Comparison of ENCODE assay signal across 26 mouse cellular contexts in the genomic region with DNA sequence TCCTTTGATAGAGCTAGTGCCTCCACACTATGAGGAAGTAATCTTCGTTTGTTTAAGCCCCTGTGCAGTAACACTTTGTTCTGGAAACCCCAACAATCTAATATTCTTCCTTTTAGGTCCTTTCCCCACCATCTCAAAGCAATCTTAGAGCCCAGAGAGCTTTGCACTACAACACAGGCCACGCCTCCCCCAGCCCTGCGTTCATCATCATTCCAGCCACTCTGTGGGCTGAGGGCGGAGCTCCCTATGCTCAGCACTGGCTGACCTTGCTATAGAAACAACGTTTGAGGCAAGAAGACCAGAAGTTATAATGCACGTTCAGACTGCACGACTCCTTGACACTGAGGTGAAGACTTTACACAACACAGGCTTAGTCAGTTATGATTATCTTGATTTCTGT. TPM values are rescaled to one million over a fixed set of nuclear protein-coding genes. Genes with fewer than 3 reads are reported as not detected.
A peak's percentile ranks its signal among the peaks of the same experiment; 100 is the strongest.
DNase-seq lines count a peak whose midpoint lies in the region; ATAC-seq and TF ChIP-seq lines count a peak whose summit lies in the region.
"Had no signal": no experiment of that assay in that cellular context is flagged by ENCODE, and none has a peak within 500 bp of the region (broad histone marks: within the 10 kb centered on the region; RNA-seq: fewer than 3 reads in every experiment).

No protein-coding gene starts in this region.

- 0 out of 2 replicates have a peak, but pooled peaks have one; percentile 56 for ATAC-seq in intestine, embryonic 15.5 days
- peak; percentile 41; the same call in 1 of the 2 replicates for ATAC-seq in intestine, postnatal 0 days
- peak; percentile 47 for ATAC-seq in stomach, embryonic 15.5 days (ENCODE audit: insufficient read depth, low FRiP score, low read depth)
- ATAC-seq in liver, embryonic 11.5 days (replicated peaks; ENCODE audit: low FRiP score), result no peak
- no peak for ATAC-seq in kidney, embryonic 14.5 days (ENCODE audit: low FRiP score, low TSS enrichment)
- ATAC-seq: forebrain, embryonic 14.5 days; forebrain, embryonic 16.5 days had no signal

- intact Hi-C loops in heart, adult 2 months (cut with DNase I), result no loop called here

- 56% methylated on average over 7 of the region's 7 CpGs for WGBS in intestine, embryonic 15.5 days
- WGBS in intestine, postnatal 0 days, result 43% methylated on average over 7 of the region's 7 CpGs
- WGBS in stomach, embryonic 15.5 days, result 53% methylated on average over 7 of the region's 7 CpGs
- 53% methylated on average over 7 of the region's 7 CpGs for WGBS in liver, embryonic 11.5 days
- WGBS in kidney, embryonic 14.5 days, result 68% methylated on average over 7 of the region's 7 CpGs
- WGBS in heart, adult 2 months, result 59% methylated on average over 7 of the region's 7 CpGs

- no peak for TF ChIP-seq RAD21 in CH12.LX (IDR thresholded peaks at IDR 0.05; ENCODE audit: low read depth, low read length)

- peaks cover 5 to 9% of the 10 kb centered on the region in 2 experiments; a peak in 3 of 4 replicates for H3K4me1 ChIP-seq in CH12.LX (ENCODE audit: control insufficient read depth in 1 of 2, insufficient read depth in 2 of 2)
- no peaks in the 10 kb centered on the region for H3K4me1 ChIP-seq in intestine, embryonic 15.5 days (replicated peaks)
- no peaks in the 10 kb centered on the region for H3K4me1 ChIP-seq in intestine, postnatal 0 days (replicated peaks; ENCODE audit: control insufficient read depth, insufficient read depth, low read length)
- no peaks in the 10 kb centered on the region for H3K4me1 ChIP-seq in stomach, embryonic 15.5 days
- H3K4me1 ChIP-seq in liver, embryonic 11.5 days (replicated peaks; ENCODE audit: control insufficient read depth, insufficient read depth, low read length), result no peaks in the 10 kb centered on the region
- no peaks in the 10 kb centered on the region for H3K4me1 ChIP-seq in kidney, embryonic 14.5 days (ENCODE audit: control insufficient read depth, insufficient read depth, low read length)
- no peaks in the 10 kb centered on the region for H3K4me1 ChIP-seq in heart, adult 2 months (ENCODE audit: control insufficient read depth, insufficient read depth, low read length)
- H3K4me1 ChIP-seq: embryonic facial prominence, embryonic 13.5 days; embryonic facial prominence, embryonic 15.5 days; forebrain, embryonic 10.5 days; forebrain, embryonic 12.5 days had no signal

- in situ Hi-C loops in CH12.LX (cut with MboI; ENCODE audit: low pct_ligation_motif_present, low pct_unique_long_range_greater_than_20kb, low sequenced_read_pairs), result loop anchor here (10.0 kb wide), 1 partner anchor 48 kb away; no protein-coding TSS in a partner anchor

- TF ChIP-seq POLR2A in CH12.LX (IDR thresholded peaks at IDR 0.05; ENCODE audit: low read depth, low read length), result no peak
- no peak for TF ChIP-seq POLR2A in heart, adult 2 months (IDR thresholded peaks at IDR 0.05; ENCODE audit: insufficient read depth, low read depth, low read length)

- no peak overlapping the region for H3K4me3 ChIP-seq in CH12.LX (replicated peaks in 1 of 3; ENCODE audit: low read depth in 2 of 3, low read length in 2 of 3, poor library complexity in 1 of 3)
- H3K4me3 ChIP-seq in intestine, embryonic 15.5 days (replicated peaks), result no peak overlapping the region
- no peak overlapping the region for H3K4me3 ChIP-seq in intestine, postnatal 0 days (ENCODE audit: low read depth, low read length)
- no peak overlapping the region for H3K4me3 ChIP-seq in stomach, embryonic 15.5 days (replicated peaks)
- no peak overlapping the region for H3K4me3 ChIP-seq in liver, embryonic 11.5 days (ENCODE audit: low read depth, low read length)
- H3K4me3 ChIP-seq in kidney, embryonic 14.5 days (ENCODE audit: low read length), result no peak overlapping the region
- H3K4me3 ChIP-seq in heart, adult 2 months, result no peak overlapping the region
- H3K4me3 ChIP-seq: embryonic facial prominence, embryonic 13.5 days; embryonic facial prominence, embryonic 15.5 days; erythroblast, embryonic 14.5 days; forebrain, embryonic 10.5 days; forebrain, embryonic 12.5 days had no signal

- H3K27ac ChIP-seq in CH12.LX (ENCODE audit: insufficient read depth, low read depth), result no peak overlapping the region
- no peak overlapping the region for H3K27ac ChIP-seq in intestine, embryonic 15.5 days
- H3K27ac ChIP-seq in intestine, postnatal 0 days (ENCODE audit: low read depth, low read length), result no peak overlapping the region
- H3K27ac ChIP-seq in stomach, embryonic 15.5 days, result no peak overlapping the region
- no peak overlapping the region for H3K27ac ChIP-seq in liver, embryonic 11.5 days (ENCODE audit: low read depth, low read length)
- H3K27ac ChIP-seq in kidney, embryonic 14.5 days (ENCODE audit: low read depth, low read length), result no peak overlapping the region
- no peak overlapping the region for H3K27ac ChIP-seq in heart, adult 2 months
- H3K27ac ChIP-seq: embryonic facial prominence, embryonic 13.5 days; embryonic facial prominence, embryonic 15.5 days; forebrain, embryonic 10.5 days; forebrain, embryonic 12.5 days had no signal

- no peaks in the 10 kb centered on the region for H3K36me3 ChIP-seq in CH12.LX (replicated peaks in 1 of 2; ENCODE audit: control insufficient read depth in 1 of 2, insufficient read depth in 1 of 2, low read length in 1 of 2)
- no peaks in the 10 kb centered on the region for H3K36me3 ChIP-seq in intestine, embryonic 15.5 days
- no peaks in the 10 kb centered on the region for H3K36me3 ChIP-seq in intestine, postnatal 0 days (ENCODE audit: control insufficient read depth, insufficient read depth)
- H3K36me3 ChIP-seq in stomach, embryonic 15.5 days, result no peaks in the 10 kb centered on the region
- H3K36me3 ChIP-seq in liver, embryonic 11.5 days (ENCODE audit: control insufficient read depth, insufficient read depth, low read length), result no peaks in the 10 kb centered on the region
- H3K36me3 ChIP-seq in kidney, embryonic 14.5 days (ENCODE audit: control insufficient read depth, insufficient read depth, low read length), result no peaks in the 10 kb centered on the region
- H3K36me3 ChIP-seq in heart, adult 2 months (ENCODE audit: control insufficient read depth, insufficient read depth, low read length), result no peaks in the 10 kb centered on the region
- H3K36me3 ChIP-seq: embryonic facial prominence, embryonic 13.5 days; embryonic facial prominence, embryonic 15.5 days; forebrain, embryonic 10.5 days; forebrain, embryonic 12.5 days; G1E had no signal

- peak; percentile 26 for DNase-seq in CH12.LX (ENCODE audit: extremely low read depth)
- no peak for DNase-seq in liver, embryonic 11.5 days (ENCODE audit: low spot score)
- no peak for DNase-seq in heart, adult 2 months
- DNase-seq in lung, postnatal 10 days, result no peak
- DNase-seq: adrenal gland, adult 2 months; adrenal gland, postnatal 10 days; adrenal gland, postnatal 25 days; cerebellum, adult 11 months; cerebellum, adult 18-20 months; cerebellum, adult 8-10 months; cerebellum, adult 9-11 months; cerebellum, postnatal 14 days; cerebellum, postnatal 36 days; embryo, embryonic 11 days had no signal

- H3K27me3 ChIP-seq in CH12.LX (replicated peaks), result no peaks in the 10 kb centered on the region
- no peaks in the 10 kb centered on the region for H3K27me3 ChIP-seq in intestine, embryonic 15.5 days (replicated peaks)
- no peaks in the 10 kb centered on the region for H3K27me3 ChIP-seq in intestine, postnatal 0 days (replicated peaks; ENCODE audit: control insufficient read depth, insufficient read depth, low read length)
- no peaks in the 10 kb centered on the region for H3K27me3 ChIP-seq in stomach, embryonic 15.5 days (replicated peaks)
- H3K27me3 ChIP-seq in liver, embryonic 11.5 days (replicated peaks; ENCODE audit: control insufficient read depth, insufficient read depth, low read length), result no peaks in the 10 kb centered on the region
- no peaks in the 10 kb centered on the region for H3K27me3 ChIP-seq in kidney, embryonic 14.5 days (ENCODE audit: control insufficient read depth, insufficient read depth, low read length)
- no peaks in the 10 kb centered on the region for H3K27me3 ChIP-seq in heart, adult 2 months (ENCODE audit: control insufficient read depth, insufficient read depth, low read length)
- H3K27me3 ChIP-seq: embryonic facial prominence, embryonic 13.5 days; embryonic facial prominence, embryonic 15.5 days; forebrain, embryonic 12.5 days had no signal

- no peak overlapping the region for H3K4me2 ChIP-seq in CH12.LX (ENCODE audit: insufficient read depth, low read depth, poor library complexity, severe bottlenecking)
- no peak overlapping the region for H3K4me2 ChIP-seq in intestine, embryonic 15.5 days (replicated peaks)
- no peak overlapping the region for H3K4me2 ChIP-seq in intestine, postnatal 0 days (replicated peaks; ENCODE audit: low read depth)
- H3K4me2 ChIP-seq in stomach, embryonic 15.5 days, result no peak overlapping the region
- no peak overlapping the region for H3K4me2 ChIP-seq in liver, embryonic 11.5 days
- H3K4me2 ChIP-seq in kidney, embryonic 14.5 days (replicated peaks; ENCODE audit: low read depth, low read length), result no peak overlapping the region
- H3K4me2 ChIP-seq: embryonic facial prominence, embryonic 13.5 days; embryonic facial prominence, embryonic 15.5 days; forebrain, embryonic 12.5 days had no signal

- no peak for TF ChIP-seq CTCF in CH12.LX (conservative IDR thresholded peaks at IDR 0.05 in 1 of 2, IDR thresholded peaks at IDR 0.05 in 1 of 2; ENCODE audit: low read depth in 2 of 2, low read length in 2 of 2)
- no peak for TF ChIP-seq CTCF in intestine, postnatal 0 days (IDR thresholded peaks at IDR 0.05; ENCODE audit: low read depth)
- TF ChIP-seq CTCF in heart, adult 2 months (IDR thresholded peaks at IDR 0.05), result no peak

- dilution Hi-C loops in CH12.LX (cut with MboI; ENCODE audit: extremely low pct_ligation_motif_present, extremely low pct_unique_long_range_greater_than_20kb, low sequenced_read_pairs), result no loop called here

- no peaks in the 10 kb centered on the region for H3K79me2 ChIP-seq in CH12.LX (replicated peaks; ENCODE audit: control insufficient read depth, extremely low read depth, insufficient read depth, poor library complexity, severe bottlenecking)
- no peaks in the 10 kb centered on the region for H3K79me2 ChIP-seq in heart, adult 2 months (replicated peaks; ENCODE audit: control insufficient read depth, insufficient read depth, low read length)

- no peak overlapping the region for H3K9ac ChIP-seq in CH12.LX (ENCODE audit: insufficient read depth, low read depth)
- H3K9ac ChIP-seq in intestine, embryonic 15.5 days, result no peak overlapping the region
- H3K9ac ChIP-seq in intestine, postnatal 0 days (ENCODE audit: low read depth, low read length), result no peak overlapping the region
- H3K9ac ChIP-seq in stomach, embryonic 15.5 days, result no peak overlapping the region
- no peak overlapping the region for H3K9ac ChIP-seq in liver, embryonic 11.5 days (ENCODE audit: low read depth, low read length)
- H3K9ac ChIP-seq in kidney, embryonic 14.5 days (ENCODE audit: low read depth, low read length), result no peak overlapping the region
- no peak overlapping the region for H3K9ac ChIP-seq in heart, adult 2 months (ENCODE audit: low read depth, low read length)
- H3K9ac ChIP-seq: embryonic facial prominence, embryonic 13.5 days; embryonic facial prominence, embryonic 15.5 days; forebrain, embryonic 12.5 days had no signal

- no peak for TF ChIP-seq EP300 in CH12.LX (IDR thresholded peaks at IDR 0.05; ENCODE audit: low read length)
- TF ChIP-seq EP300 in heart, adult 2 months (IDR thresholded peaks at IDR 0.05; ENCODE audit: insufficient read depth, low read depth, low read length), result no peak

- H3K9me3 ChIP-seq in CH12.LX (replicated peaks; ENCODE audit: low read length), result no peaks in the 10 kb centered on the region
- H3K9me3 ChIP-seq in intestine, embryonic 15.5 days, result no peaks in the 10 kb centered on the region
- H3K9me3 ChIP-seq in intestine, postnatal 0 days (ENCODE audit: control insufficient read depth), result no peaks in the 10 kb centered on the region
- no peaks in the 10 kb centered on the region for H3K9me3 ChIP-seq in stomach, embryonic 15.5 days
- no peaks in the 10 kb centered on the region for H3K9me3 ChIP-seq in liver, embryonic 11.5 days (ENCODE audit: control insufficient read depth, low read length)
- no peaks in the 10 kb centered on the region for H3K9me3 ChIP-seq in kidney, embryonic 14.5 days (ENCODE audit: control insufficient read depth, low read length)
- H3K9me3 ChIP-seq: embryonic facial prominence, embryonic 13.5 days; embryonic facial prominence, embryonic 15.5 days; forebrain, embryonic 10.5 days; forebrain, embryonic 12.5 days; G1E had no signal

RNA-seq across cellular contexts. Expression of a gene that starts 29.7 kb away (rescaled TPM):
- 4.2 and 4.5 TPM in 2 replicates for total RNA-seq in CH12.LX (2012; rRNA removed)
- 8.8 and 10.7 TPM in 2 replicates for total RNA-seq in CH12.LX (2014; rRNA removed)
- 3.7 and 3.8 TPM in 2 replicates for polyA plus RNA-seq in CH12.LX (2012; ENCODE audit: insufficient read length, low read depth)
- 3.7 and 3.8 TPM in 2 replicates for polyA plus RNA-seq in intestine, embryonic 15.5 days (2015; fragmentation: Nextera tagmentation; extraction: Ambion mirVana)
- polyA plus RNA-seq in intestine, postnatal 0 days (2015; fragmentation: Nextera tagmentation; extraction: Ambion mirVana), result 1.3 and 1.5 TPM in 2 replicates
- 2.9 and 4.1 TPM in 2 replicates for polyA plus RNA-seq in stomach, embryonic 15.5 days (2015; fragmentation: Nextera tagmentation; extraction: Ambion mirVana)
- 5.2 and 5.4 TPM in 2 replicates for polyA plus RNA-seq in liver, embryonic 11.5 days (2014; fragmentation: Nextera tagmentation; extraction: Ambion mirVana)
- polyA plus RNA-seq in kidney, embryonic 14.5 days (2014; fragmentation: Nextera tagmentation; extraction: Ambion mirVana), result 3.3 and 4.5 TPM in 2 replicates
- 1 to 10 TPM; 2.0 to 2.3 TPM for total RNA-seq in heart, adult 2 months (2021)
- 0.49 and 0.88 TPM in 2 replicates for polyA plus RNA-seq in heart, adult 2 months (2012; rRNA removed)
- polyA plus RNA-seq: adrenal gland, adult 2 months had no signal

RNA-seq across cellular contexts. Expression of a gene that starts 57.9 kb away (rescaled TPM):
- total RNA-seq in CH12.LX (2012; rRNA removed) (107 and 116 TPM in 2 replicates), CH12.LX (2014; rRNA removed) (287 and 374 TPM in 2 replicates)
- 139 and 148 TPM in 2 replicates for polyA plus RNA-seq in CH12.LX (2012; ENCODE audit: insufficient read length, low read depth)
- 100 and 113 TPM in 2 replicates for polyA plus RNA-seq in intestine, embryonic 15.5 days (2015; fragmentation: Nextera tagmentation; extraction: Ambion mirVana)
- 27.3 and 30.8 TPM in 2 replicates for polyA plus RNA-seq in intestine, postnatal 0 days (2015; fragmentation: Nextera tagmentation; extraction: Ambion mirVana)
- 77.3 and 80.8 TPM in 2 replicates for polyA plus RNA-seq in stomach, embryonic 15.5 days (2015; fragmentation: Nextera tagmentation; extraction: Ambion mirVana)
- 70.9 and 75.4 TPM in 2 replicates for polyA plus RNA-seq in liver, embryonic 11.5 days (2014; fragmentation: Nextera tagmentation; extraction: Ambion mirVana)
- polyA plus RNA-seq in kidney, embryonic 14.5 days (2014; fragmentation: Nextera tagmentation; extraction: Ambion mirVana), result 42.4 and 82.3 TPM in 2 replicates
- 1 to 10 TPM; 6.2 to 6.4 TPM for total RNA-seq in heart, adult 2 months (2021)
- polyA plus RNA-seq in heart, adult 2 months (2012; rRNA removed), result 4.6 and 5.4 TPM in 2 replicates

Comparison
In these comparisons a context has a peak if more than half of its experiments do, and no peak if none do; other contexts are left out.
1. ATAC-seq: peak in intestine, embryonic 15.5 days (single experiment), intestine, postnatal 0 days (single experiment) and stomach, embryonic 15.5 days (single experiment); none in liver, embryonic 11.5 days (single experiment) and kidney, embryonic 14.5 days (single experiment).